Comparison of ENCODE assay signal across 8 mouse cellular contexts in the genomic region with DNA sequence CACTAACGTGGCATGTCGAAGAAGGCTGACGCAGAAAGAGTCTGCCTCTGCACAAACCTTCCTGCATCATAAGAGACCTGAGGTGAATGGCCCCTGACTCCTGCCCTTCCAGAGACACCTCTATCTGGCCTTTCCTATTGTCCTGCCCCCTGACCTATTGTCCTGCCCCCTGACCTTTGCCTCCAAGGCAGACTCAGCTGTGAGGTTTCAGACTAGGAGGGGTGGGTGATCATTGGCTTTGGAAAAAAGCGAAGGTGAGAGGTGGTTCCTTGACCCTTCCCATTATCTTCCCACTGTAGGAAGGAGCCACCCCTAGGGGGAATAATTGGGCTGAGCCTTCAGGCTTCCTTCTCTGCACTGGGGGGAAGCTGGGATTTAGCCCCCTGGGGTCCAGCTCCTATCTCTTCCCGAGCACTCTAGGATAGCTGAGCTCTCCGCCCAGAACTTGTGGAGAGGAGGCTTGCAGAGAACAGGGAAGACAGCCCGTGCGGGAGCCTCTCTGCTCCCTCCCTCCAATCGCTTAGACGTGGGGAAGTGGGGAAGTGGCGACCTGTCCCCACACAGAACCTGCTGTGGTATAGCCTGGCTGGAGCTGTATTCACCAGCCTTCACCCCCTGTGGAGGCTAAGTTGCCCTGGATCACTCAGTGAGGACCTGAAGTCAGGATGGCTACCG. TPM values are rescaled to one million over a fixed set of nuclear protein-coding genes. Genes with fewer than 3 reads are reported as not detected.
DNase-seq lines count a peak whose midpoint lies in the region; ATAC-seq and TF ChIP-seq lines count a peak whose summit lies in the region.

No protein-coding gene starts in this region.

- no peak for TF ChIP-seq EP300 in liver, postnatal 0 days (IDR thresholded peaks at IDR 0.05; ENCODE audit: low read depth)

- H3K27me3 ChIP-seq in heart, embryonic 10.5 days (ENCODE audit: insufficient read depth, poor library complexity, severe bottlenecking) = no peaks in the 10 kb centered on the region
- H3K27me3 ChIP-seq in heart, embryonic 16.5 days (ENCODE audit: control insufficient read depth, insufficient read depth, low read length) = no peaks in the 10 kb centered on the region
- H3K27me3 ChIP-seq in liver, postnatal 0 days (ENCODE audit: insufficient read depth, low read length) = peaks cover 34% of the 10 kb centered on the region

- in situ Hi-C loops in ES-E14 (cut with MboI; ENCODE audit: low sequenced_read_pairs in 2 of 2, unreplicated experiment in 2 of 2) = no loop called here

- peak overlapping the region; percentile 70 for H3K4me3 ChIP-seq in heart, embryonic 10.5 days
- H3K4me3 ChIP-seq in ES-E14 (ENCODE audit: insufficient read depth in 1 of 2, low read depth in 1 of 2, low read length in 2 of 2, poor library complexity in 1 of 2, severe bottlenecking in 1 of 2) = peak overlapping the region; percentile 70 to 74
- H3K4me3 ChIP-seq in heart, embryonic 16.5 days (ENCODE audit: low read length) = peak overlapping the region; percentile 72
- H3K4me3 ChIP-seq in liver, postnatal 0 days (ENCODE audit: low read depth, low read length) = peak overlapping the region; percentile 64

- no peak for DNase-seq in heart, embryonic 10.5 days (ENCODE audit: low spot score)
- DNase-seq in heart, adult 8-10 months (ENCODE audit: low spot score) = no peak
- DNase-seq in ES-E14 (ENCODE audit: low read depth, low spot score) = no peak
- peak; percentile 22 for DNase-seq in liver, postnatal 0 days
- no peak for DNase-seq in layer of hippocampus, adult 8-10 months (ENCODE audit: low spot score in 2 of 2)
- DNase-seq in cerebellum, postnatal 10 days = no peak

- peak overlapping the region; percentile 52 for H3K9ac ChIP-seq in ES-E14 (ENCODE audit: insufficient read depth, low read depth, low read length, poor library complexity, severe bottlenecking)
- peak overlapping the region; percentile 84 for H3K9ac ChIP-seq in heart, embryonic 16.5 days (ENCODE audit: low read length)
- peak overlapping the region; percentile 50; the same call in 1 of the 2 replicates for H3K9ac ChIP-seq in liver, postnatal 0 days (replicated peaks)

- peak overlapping the region; percentile 88 for H3K27ac ChIP-seq in heart, embryonic 10.5 days
- peak overlapping the region; percentile 86 for H3K27ac ChIP-seq in ES-E14 (ENCODE audit: insufficient read depth, low read depth, low read length, poor library complexity, severe bottlenecking)
- peak overlapping the region; percentile 93 for H3K27ac ChIP-seq in heart, embryonic 16.5 days (ENCODE audit: low read length)
- peak overlapping the region; percentile 67 for H3K27ac ChIP-seq in liver, postnatal 0 days (ENCODE audit: low read depth)

- WGBS in heart, embryonic 10.5 days = 5% methylated on average over 12 of the region's 12 CpGs
- WGBS in heart, embryonic 16.5 days = 21% methylated on average over 12 of the region's 12 CpGs
- 12% methylated on average over 12 of the region's 12 CpGs for WGBS in liver, postnatal 0 days (ENCODE audit: insufficient replicate concordance)

- no peaks in the 10 kb centered on the region for H3K9me3 ChIP-seq in heart, embryonic 10.5 days
- no peaks in the 10 kb centered on the region for H3K9me3 ChIP-seq in ES-E14 (ENCODE audit: control insufficient read depth, insufficient read depth, low read depth, low read length)
- no peaks in the 10 kb centered on the region for H3K9me3 ChIP-seq in heart, embryonic 16.5 days (replicated peaks; ENCODE audit: control insufficient read depth, low read length)
- H3K9me3 ChIP-seq in liver, postnatal 0 days (ENCODE audit: low read length) = no peaks in the 10 kb centered on the region

- no peak for ATAC-seq in heart, embryonic 16.5 days (replicated peaks; ENCODE audit: extremely low read depth, insufficient read depth, low FRiP score)
- ATAC-seq in liver, postnatal 0 days = no peak
- ATAC-seq in megakaryocyte progenitor cell, adult 5-6 weeks (replicated peaks; ENCODE audit: poor library complexity) = no peak

- H3K4me1 ChIP-seq in heart, embryonic 10.5 days = peaks cover 90% of the 10 kb centered on the region
- peaks cover 17 to 26% of the 10 kb centered on the region in 2 experiments for H3K4me1 ChIP-seq in ES-E14 (ENCODE audit: control insufficient read depth in 2 of 2, insufficient read depth in 2 of 2, low read length in 2 of 2, poor library complexity in 1 of 2)
- peaks cover 85% of the 10 kb centered on the region for H3K4me1 ChIP-seq in heart, embryonic 16.5 days (ENCODE audit: control insufficient read depth, insufficient read depth, low read length)
- peaks cover 65% of the 10 kb centered on the region for H3K4me1 ChIP-seq in liver, postnatal 0 days (ENCODE audit: insufficient read depth)

- H3K4me2 ChIP-seq in heart, embryonic 16.5 days (ENCODE audit: low read depth, low read length) = peak overlapping the region; percentile 100
- H3K4me2 ChIP-seq in liver, postnatal 0 days (ENCODE audit: low read depth, low read length) = peak overlapping the region; percentile 99

- peaks cover 22% of the 10 kb centered on the region for H3K36me3 ChIP-seq in heart, embryonic 10.5 days
- peaks cover 13% of the 10 kb centered on the region; the same call in 1 of the 2 replicates for H3K36me3 ChIP-seq in ES-E14 (ENCODE audit: control insufficient read depth, insufficient read depth, low read length, poor library complexity, severe bottlenecking)
- H3K36me3 ChIP-seq in heart, embryonic 16.5 days (ENCODE audit: control insufficient read depth, insufficient read depth) = peaks cover 7% of the 10 kb centered on the region
- H3K36me3 ChIP-seq in liver, postnatal 0 days (replicated peaks; ENCODE audit: insufficient read depth, low read length) = peaks cover 1% of the 10 kb centered on the region

- TF ChIP-seq CTCF in liver, postnatal 0 days (IDR thresholded peaks at IDR 0.05; ENCODE audit: low read depth) = no peak

TF ChIP-seq in ES-E14, 5 proteins besides CTCF, POLR2A, EP300 and RAD21:
- no peak for TF ChIP-seq HCFC1 (IDR thresholded peaks at IDR 0.05; ENCODE audit: borderline replicate concordance, insufficient read depth, low read length)
- TF ChIP-seq MAFK (IDR thresholded peaks at IDR 0.05; ENCODE audit: insufficient read depth, low read depth, low read length) = no peak
- TF ChIP-seq CHD2 (IDR thresholded peaks at IDR 0.05; ENCODE audit: low read depth, low read length) = no peak
- no peak for TF ChIP-seq ZC3H11A (IDR thresholded peaks at IDR 0.05; ENCODE audit: borderline replicate concordance, low read depth, low read length)
- no peak for TF ChIP-seq ZNF384 (IDR thresholded peaks at IDR 0.05; ENCODE audit: low read depth, low read length)

RNA-seq across cellular contexts. Expression of gene Gjd3, which starts 20.3 kb away (rescaled TPM):
- 1.0 and 1.1 TPM in 2 replicates for polyA plus RNA-seq in heart, embryonic 10.5 days (2016; fragmentation: Nextera tagmentation; extraction: Ambion mirVana)
- total RNA-seq in heart, adult 8-10 months (2022) = under 1 TPM in 1 of 4 experiments, not detected in 3; 0.44 TPM
- total RNA-seq in ES-E14 (2012; rRNA removed) = 0.27 and 1.7 TPM in 2 replicates
- polyA plus RNA-seq in heart, embryonic 16.5 days (2015; fragmentation: Nextera tagmentation; extraction: Ambion mirVana) = 4.1 and 4.5 TPM in 2 replicates
- polyA plus RNA-seq in liver, postnatal 0 days (2015; fragmentation: Nextera tagmentation; extraction: Ambion mirVana) = not detected in 2 replicates
- 1 to 10 TPM in 2 of 4 experiments, not detected in 2; 1.4 to 1.6 TPM for total RNA-seq in layer of hippocampus, adult 8-10 months (2022)
- not detected in 2 replicates for total RNA-seq in megakaryocyte progenitor cell, adult 5-6 weeks (2015)
- total RNA-seq in megakaryocyte progenitor cell, adult 5-6 weeks (2017) = not detected in 2 replicates

RNA-seq across cellular contexts. Expression of gene Rara, which starts 34.9 kb away (rescaled TPM):
- polyA plus RNA-seq in heart, embryonic 10.5 days (2016; fragmentation: Nextera tagmentation; extraction: Ambion mirVana) = 30.4 and 36.9 TPM in 2 replicates
- 10 to 100 TPM; 10.8 to 13.5 (median 11.9) TPM for total RNA-seq in heart, adult 8-10 months (2022)
- 25.8 and 30.1 TPM in 2 replicates for total RNA-seq in ES-E14 (2012; rRNA removed)
- 28.2 and 28.6 TPM in 2 replicates for polyA plus RNA-seq in heart, embryonic 16.5 days (2015; fragmentation: Nextera tagmentation; extraction: Ambion mirVana)
- 5.4 and 5.6 TPM in 2 replicates for polyA plus RNA-seq in liver, postnatal 0 days (2015; fragmentation: Nextera tagmentation; extraction: Ambion mirVana)
- total RNA-seq in layer of hippocampus, adult 8-10 months (2022) = 10 to 100 TPM; 17.3 to 20.2 (median 19.4) TPM
- total RNA-seq in megakaryocyte progenitor cell, adult 5-6 weeks (2015) = 4.4 and 5.9 TPM in 2 replicates
- 1.6 and 2.2 TPM in 2 replicates for total RNA-seq in megakaryocyte progenitor cell, adult 5-6 weeks (2017)

RNA-seq across cellular contexts. Expression of gene Cdc6, which starts 55.0 kb away (rescaled TPM):
- polyA plus RNA-seq in heart, embryonic 10.5 days (2016; fragmentation: Nextera tagmentation; extraction: Ambion mirVana) = 39.3 and 47.7 TPM in 2 replicates
- under 1 TPM; 0.16 to 0.49 (median 0.25) TPM for total RNA-seq in heart, adult 8-10 months (2022)
- 32.7 and 51.3 TPM in 2 replicates for total RNA-seq in ES-E14 (2012; rRNA removed)
- polyA plus RNA-seq in heart, embryonic 16.5 days (2015; fragmentation: Nextera tagmentation; extraction: Ambion mirVana) = 18.6 and 23.0 TPM in 2 replicates
- polyA plus RNA-seq in liver, postnatal 0 days (2015; fragmentation: Nextera tagmentation; extraction: Ambion mirVana) = 19.1 and 22.3 TPM in 2 replicates
- total RNA-seq in layer of hippocampus, adult 8-10 months (2022) = 1 to 10 TPM in 1 of 4 experiments, under 1 TPM in 3; 0.36 to 1.2 (median 0.44) TPM
- 42.6 and 56.1 TPM in 2 replicates for total RNA-seq in megakaryocyte progenitor cell, adult 5-6 weeks (2015)
- total RNA-seq in megakaryocyte progenitor cell, adult 5-6 weeks (2017) = 40.7 and 44.1 TPM in 2 replicates

Comparison
In these comparisons a context has a peak if more than half of its experiments do, and no peak if none do; other contexts are left out.
1. RNA of gene Cdc6, which starts 55.0 kb away (total RNA-seq): 40.7 to 56.1 TPM in megakaryocyte progenitor cell, adult 5-6 weeks and 32.7 to 51.3 TPM in ES-E14; 0.36 to 1.2 TPM in layer of hippocampus, adult 8-10 months and 0.16 to 0.49 TPM in heart, adult 8-10 months; every median in the first group is over 10 times any median in the second.
2. Peak in every context shown above with its lines, with median percentiles within 50 percentile points of each other: H3K27ac ChIP-seq, H3K4me3 ChIP-seq and H3K9ac ChIP-seq.